Mouse (Mus musculus) cortical plate, adult 2 months (tissue): ENCODE measurements around the gene Brd3os.

Experiments used
- CTCF ChIP-seq: fragments of 200-500 bp; IDR thresholded peaks from 2 replicates; pipeline ENCODE4 v1.5.1; 2011; ENCODE audit warnings: mild to moderate bottlenecking, control low read depth, low read length; ENCODE audit not compliant: insufficient read depth; ENCODE audit errors: extremely low read depth
- POLR2A ChIP-seq: fragments of 200-500 bp; IDR thresholded peaks from 2 replicates; pipeline ENCODE4 v1.6.1; 2011; ENCODE audit warnings: mild to moderate bottlenecking, low read length, control low read depth; ENCODE audit not compliant: insufficient read depth; ENCODE audit errors: extremely low read depth

DNA sequence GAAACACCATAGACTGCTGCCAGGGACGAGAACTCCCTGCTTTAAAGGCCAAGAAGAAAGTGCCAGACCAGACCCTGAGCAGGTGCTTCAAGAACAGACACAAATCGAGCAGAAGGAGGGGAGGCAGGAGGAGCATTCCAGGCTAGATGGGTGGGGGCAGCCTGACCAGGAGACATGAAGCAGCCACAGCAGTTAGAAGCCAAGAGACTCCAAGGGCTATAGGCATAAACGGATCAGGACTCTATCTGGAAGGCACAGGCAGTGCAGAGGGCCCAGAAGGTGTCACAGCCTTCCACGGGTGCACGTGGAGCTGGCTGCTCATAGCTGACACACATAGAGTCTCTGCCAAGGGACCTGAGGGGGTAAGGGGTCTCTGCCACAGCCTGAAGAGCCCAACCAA lies 18.0 kb downstream of the Brd3os start:
- TF ChIP-seq POLR2A: no peak
- no peak for TF ChIP-seq CTCF
